Mouse (Mus musculus) heart, embryonic 15.5 days (tissue): ENCODE measurements around the gene Selp. TPM values are rescaled to one million over a fixed set of nuclear protein-coding genes. Genes with fewer than 3 reads are reported as not detected.

ENCODE experiments used
- ATAC-seq: fragments of 200-750 bp; cut with Nextera tagmentation; replicated peaks from 2 replicates; pipeline ENCODE4 v1.8.0; 2017; ENCODE audit warnings: low read depth, moderate TSS enrichment; ENCODE audit not compliant: insufficient number of reproducible peaks, insufficient read depth, low FRiP score
- H3K27ac ChIP-seq: fragments of 300-500 bp; sonication (generic); 2 replicates; pipeline ENCODE4 v1.5.1; 2015; ENCODE audit warnings: mild to moderate bottlenecking, inconsistent platforms
- H3K27me3 ChIP-seq: fragments of 300-500 bp; sonication (generic); 2 replicates; pipeline ENCODE4 v1.6.1; 2015; ENCODE audit warnings: inconsistent platforms
- H3K36me3 ChIP-seq: fragments of 300-500 bp; sonication (generic); 2 replicates; pipeline ENCODE4 v1.6.1; 2015; ENCODE audit warnings: mild to moderate bottlenecking, inconsistent platforms
- H3K4me1 ChIP-seq: fragments of 300-500 bp; sonication (generic); replicated peaks from 2 replicates; pipeline ENCODE4 v1.6.1; 2015; ENCODE audit warnings: inconsistent platforms
- H3K4me2 ChIP-seq: fragments of 300-500 bp; sonication (generic); 2 replicates; pipeline ENCODE4 v1.6.1; 2015; ENCODE audit warnings: inconsistent platforms, mild to moderate bottlenecking, moderate library complexity
- H3K4me3 ChIP-seq: fragments of 300-500 bp; sonication (generic); 2 replicates; pipeline ENCODE4 v1.5.1; 2015; ENCODE audit warnings: mild to moderate bottlenecking, inconsistent platforms
- H3K9ac ChIP-seq: fragments of 300-500 bp; sonication (generic); 2 replicates; pipeline ENCODE4 v1.6.1; 2015; ENCODE audit warnings: mild to moderate bottlenecking, inconsistent platforms
- H3K9me3 ChIP-seq: fragments of 300-500 bp; sonication (generic); replicated peaks from 2 replicates; pipeline ENCODE4 v1.6.1; 2016; ENCODE audit warnings: inconsistent platforms
- WGBS: fragments of 180-500 bp; shearing (Covaris S2); methylation state at CpG from one replicate; pipeline ENCODE4 v1.1.7; 2015; ENCODE audit warnings: mixed read lengths; 5-methylcytosine and 5-hydroxymethylcytosine counted together
- polyA plus RNA-seq: library from polyadenylated mRNA; unstranded; fragments of >200 nt; fragmentation: Nextera tagmentation; extraction: Ambion mirVana; gene quantifications from 2 replicates; pipeline ENCODE4 v1.2.1, GENCODE M21; 2015

Gene Selp
- polyA plus RNA-seq, 1 experiment from 2014 or later: 0.35 TPM

DNA sequence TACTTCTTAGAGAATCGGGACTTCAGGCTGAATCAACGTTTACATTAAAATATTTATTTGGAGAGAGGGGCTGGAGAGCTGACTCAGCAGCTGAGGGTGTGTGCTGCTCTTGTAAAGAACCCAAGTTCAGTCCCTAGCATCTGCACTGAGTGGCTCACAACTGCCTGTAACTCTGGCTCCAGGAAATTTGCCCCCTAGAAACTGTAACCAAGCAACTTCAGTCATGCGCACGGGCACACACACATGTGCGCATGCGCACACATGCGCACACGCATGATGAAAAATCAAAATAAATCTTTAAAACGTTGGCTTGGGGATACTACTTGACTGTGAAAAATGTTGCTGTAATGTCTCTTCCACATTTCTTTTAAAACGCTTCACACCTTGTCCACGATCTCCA is 36.0 kb upstream of the Selp start:
- no peak overlapping the region for H3K4me3 ChIP-seq
- 79% methylated on average over 11 of the region's 11 CpGs for WGBS
- no peak for ATAC-seq

DNA sequence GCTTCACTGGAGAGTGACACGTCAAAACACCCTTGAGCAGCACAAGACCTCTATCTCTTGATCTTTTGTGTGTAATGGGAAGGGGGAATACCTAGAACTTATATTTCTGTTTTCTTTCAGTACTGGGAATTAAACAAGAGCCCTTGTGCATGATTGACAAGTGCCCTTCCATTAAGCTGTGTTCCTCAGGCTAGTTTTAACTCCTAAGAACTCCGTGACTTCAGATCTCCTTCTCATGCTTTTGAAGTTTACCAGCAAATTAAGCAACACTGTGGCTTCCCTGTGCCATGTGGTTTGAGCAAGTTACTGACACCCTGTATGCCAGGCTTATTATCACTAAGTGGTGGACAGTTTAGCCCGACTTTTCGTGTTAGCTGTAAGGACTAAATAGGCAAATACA is 32.0 kb upstream of the Selp start:
- no peak for ATAC-seq
- H3K4me3 ChIP-seq: no peak overlapping the region
- 78% methylated on average over 4 of the region's 4 CpGs for WGBS

More for the DNA sequence above, 36.0 kb upstream of the Selp start:
- Histone ChIP-seq H3K9me3 (no peaks in the 10 kb centered on the region), H3K4me1 (no peaks in the 10 kb centered on the region), H3K36me3 (no peaks in the 10 kb centered on the region), H3K27ac (no peak overlapping the region), H3K27me3 (no peaks in the 10 kb centered on the region), H3K9ac (no peak overlapping the region), H3K4me2 (no peak overlapping the region)

DNA sequence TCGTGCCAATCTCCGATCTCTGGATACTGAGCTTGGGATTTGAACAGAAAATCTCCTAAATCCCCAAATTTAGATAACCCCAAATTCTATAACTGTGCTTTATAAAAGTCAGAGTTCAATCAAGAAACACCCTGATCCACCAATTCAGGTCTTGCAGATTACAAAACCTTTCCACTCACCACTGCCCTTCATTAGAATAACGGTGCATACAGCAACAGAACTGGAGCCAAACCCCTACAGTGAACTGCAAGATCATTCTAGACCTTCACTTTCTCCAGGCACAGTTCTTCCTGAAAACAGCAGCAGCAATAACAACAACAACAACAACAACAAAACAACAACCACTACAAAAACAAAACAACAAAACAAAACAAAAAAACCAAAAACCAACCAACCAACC is 28.3 kb upstream of the Selp start:
- H3K9ac ChIP-seq: no peak overlapping the region
- ATAC-seq: no peak
- H3K4me1 ChIP-seq: no peaks in the 10 kb centered on the region
- H3K36me3 ChIP-seq: no peaks in the 10 kb centered on the region
- no peak overlapping the region for H3K4me2 ChIP-seq
- 78% methylated on average over 3 of the region's 3 CpGs for whole genome bisulfite sequencing
- H3K4me3 ChIP-seq: no peak overlapping the region
- H3K27ac ChIP-seq: no peak overlapping the region
- H3K27me3 ChIP-seq: no peaks in the 10 kb centered on the region
- H3K9me3 ChIP-seq: no peaks in the 10 kb centered on the region

More for the DNA sequence above, 32.0 kb upstream of the Selp start:
- Histone ChIP-seq H3K4me2 (no peak overlapping the region), H3K4me1 (no peaks in the 10 kb centered on the region), H3K9ac (no peak overlapping the region), H3K27me3 (no peaks in the 10 kb centered on the region), H3K27ac (no peak overlapping the region), H3K36me3 (no peaks in the 10 kb centered on the region), H3K9me3 (no peaks in the 10 kb centered on the region)

DNA sequence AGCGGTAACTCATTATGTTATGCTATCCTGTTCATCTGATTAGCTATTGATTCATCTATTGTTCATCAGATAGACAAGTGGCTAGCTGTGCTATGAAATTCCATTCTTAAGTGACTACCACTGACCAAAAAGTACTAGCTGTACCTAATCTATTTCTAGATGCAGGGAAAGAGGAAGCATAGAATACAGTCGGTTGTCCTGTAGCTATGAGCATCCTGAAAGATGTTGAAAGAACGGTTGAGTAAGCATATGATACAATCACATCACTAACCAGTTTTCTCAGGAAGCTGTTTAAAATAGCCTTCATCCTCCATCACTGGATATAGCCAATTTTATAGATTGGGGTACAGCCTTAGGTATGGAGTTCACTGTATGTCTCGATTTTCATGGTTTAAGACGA is 27.2 kb upstream of the Selp start:
- no peak overlapping the region for H3K4me2 ChIP-seq
- ATAC-seq: no peak
- H3K4me1 ChIP-seq: no peaks in the 10 kb centered on the region
- no peaks in the 10 kb centered on the region for H3K36me3 ChIP-seq
- H3K9me3 ChIP-seq: no peaks in the 10 kb centered on the region
- WGBS: 83% methylated on average over 5 of the region's 5 CpGs
- H3K27ac ChIP-seq: no peak overlapping the region
- H3K27me3 ChIP-seq: no peaks in the 10 kb centered on the region
- H3K9ac ChIP-seq: no peak overlapping the region
- no peak overlapping the region for H3K4me3 ChIP-seq

DNA sequence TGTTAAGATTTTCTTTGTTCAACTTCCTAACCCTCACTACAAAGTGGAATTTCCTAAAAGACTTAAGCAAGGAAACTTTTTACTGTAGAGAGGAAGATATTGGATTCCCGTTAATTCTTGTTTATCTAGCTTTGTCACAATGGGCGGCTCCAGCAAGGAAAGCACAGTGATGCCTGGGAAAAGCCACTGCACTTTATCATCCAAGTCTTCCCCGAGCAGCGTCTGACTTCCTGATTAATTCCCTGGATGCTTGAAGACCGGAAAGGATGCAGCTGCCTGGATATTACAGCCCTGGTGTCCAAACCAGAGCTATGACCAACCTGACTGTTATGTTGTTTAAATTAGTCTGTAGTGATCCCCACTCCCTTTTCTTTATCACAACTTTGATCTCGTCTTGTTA is 18.3 kb upstream of the Selp start:
- Histone ChIP-seq H3K9me3 (no peaks in the 10 kb centered on the region), H3K27me3 (no peaks in the 10 kb centered on the region), H3K4me3 (no peak overlapping the region), H3K4me2 (no peak overlapping the region), H3K4me1 (no peaks in the 10 kb centered on the region), H3K27ac (no peak overlapping the region), H3K36me3 (no peaks in the 10 kb centered on the region), H3K9ac (no peak overlapping the region)
- no peak for ATAC-seq
- WGBS: 31% methylated on average over 6 of the region's 6 CpGs

DNA sequence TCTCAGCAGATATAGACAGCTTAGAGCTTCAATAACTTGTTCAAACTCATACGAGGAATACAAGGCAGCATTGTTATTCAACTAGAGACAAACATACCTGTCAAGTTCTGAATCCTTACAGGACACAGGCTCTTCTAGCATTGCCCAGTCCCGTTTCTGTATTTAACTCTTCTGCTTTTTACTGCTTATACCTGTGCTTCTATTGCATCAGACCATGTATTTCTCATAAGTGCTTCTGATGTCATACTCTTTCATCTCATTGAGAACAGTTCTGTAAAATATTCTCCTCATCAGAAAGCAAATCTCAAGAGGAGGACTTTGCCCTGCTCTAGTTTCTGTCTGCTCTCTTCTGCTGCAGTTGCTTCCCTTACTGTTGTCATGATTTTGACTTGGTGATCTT is 17.2 kb upstream of the Selp start:
- Histone ChIP-seq H3K9me3 (no peaks in the 10 kb centered on the region), H3K27ac (no peak overlapping the region), H3K27me3 (no peaks in the 10 kb centered on the region), H3K4me3 (no peak overlapping the region), H3K36me3 (no peaks in the 10 kb centered on the region), H3K4me2 (no peak overlapping the region), H3K4me1 (no peaks in the 10 kb centered on the region), H3K9ac (no peak overlapping the region)
- no peak for ATAC-seq
- WGBS: 70% methylated on average over 2 of the region's 2 CpGs

DNA sequence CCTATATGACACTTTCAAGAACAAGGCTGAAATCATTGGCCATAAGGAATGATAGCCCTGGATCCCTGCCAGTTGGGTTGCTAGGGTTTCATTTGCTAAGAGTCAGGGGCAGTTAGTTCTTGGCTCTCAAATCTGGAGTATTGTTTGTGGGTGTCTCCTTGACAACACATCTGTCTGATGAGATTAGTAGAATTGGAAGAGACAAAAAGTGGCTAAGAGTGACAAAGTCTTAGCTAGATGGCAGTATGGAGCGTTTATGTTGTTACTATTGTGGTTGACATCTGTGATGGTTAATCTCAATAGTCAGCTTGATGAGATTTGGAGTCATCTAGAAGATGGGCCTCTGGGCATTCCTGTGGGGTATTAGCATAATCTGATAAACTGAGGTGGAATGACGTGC is 16.7 kb upstream of the Selp start:
- ATAC-seq: no peak
- Histone ChIP-seq H3K27me3 (no peaks in the 10 kb centered on the region), H3K4me1 (no peaks in the 10 kb centered on the region), H3K4me2 (no peak overlapping the region), H3K27ac (no peak overlapping the region), H3K9ac (no peak overlapping the region), H3K4me3 (no peak overlapping the region), H3K9me3 (no peaks in the 10 kb centered on the region), H3K36me3 (no peaks in the 10 kb centered on the region)
- 66% methylated on average over 2 of the region's 2 CpGs for WGBS

DNA sequence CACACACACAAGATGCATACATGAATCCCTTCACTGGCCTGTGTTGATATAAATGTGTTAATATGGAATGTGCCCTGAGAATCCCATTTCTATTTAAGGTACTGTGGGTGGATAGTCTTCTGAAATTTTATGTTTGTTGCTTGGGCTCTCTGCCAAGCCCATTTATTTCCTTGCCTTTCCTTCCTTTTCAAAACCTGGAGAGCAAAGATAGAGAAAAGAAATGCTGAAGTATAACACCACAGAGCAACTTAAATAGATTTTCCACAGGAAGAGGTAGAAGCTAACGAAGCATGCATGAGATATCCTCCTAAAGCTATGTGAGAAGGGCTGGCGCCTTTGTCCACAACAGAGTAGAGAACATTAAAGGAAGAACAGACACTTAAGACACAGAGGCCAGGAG is 5.3 kb upstream of the Selp start:
- Histone ChIP-seq H3K4me1 (no peaks in the 10 kb centered on the region), H3K27me3 (no peaks in the 10 kb centered on the region), H3K9ac (no peak overlapping the region), H3K4me2 (no peak overlapping the region), H3K4me3 (no peak overlapping the region), H3K27ac (no peak overlapping the region), H3K9me3 (no peaks in the 10 kb centered on the region), H3K36me3 (no peaks in the 10 kb centered on the region)
- ATAC-seq: no peak
- WGBS: 61% methylated on average over 2 of the region's 2 CpGs

DNA sequence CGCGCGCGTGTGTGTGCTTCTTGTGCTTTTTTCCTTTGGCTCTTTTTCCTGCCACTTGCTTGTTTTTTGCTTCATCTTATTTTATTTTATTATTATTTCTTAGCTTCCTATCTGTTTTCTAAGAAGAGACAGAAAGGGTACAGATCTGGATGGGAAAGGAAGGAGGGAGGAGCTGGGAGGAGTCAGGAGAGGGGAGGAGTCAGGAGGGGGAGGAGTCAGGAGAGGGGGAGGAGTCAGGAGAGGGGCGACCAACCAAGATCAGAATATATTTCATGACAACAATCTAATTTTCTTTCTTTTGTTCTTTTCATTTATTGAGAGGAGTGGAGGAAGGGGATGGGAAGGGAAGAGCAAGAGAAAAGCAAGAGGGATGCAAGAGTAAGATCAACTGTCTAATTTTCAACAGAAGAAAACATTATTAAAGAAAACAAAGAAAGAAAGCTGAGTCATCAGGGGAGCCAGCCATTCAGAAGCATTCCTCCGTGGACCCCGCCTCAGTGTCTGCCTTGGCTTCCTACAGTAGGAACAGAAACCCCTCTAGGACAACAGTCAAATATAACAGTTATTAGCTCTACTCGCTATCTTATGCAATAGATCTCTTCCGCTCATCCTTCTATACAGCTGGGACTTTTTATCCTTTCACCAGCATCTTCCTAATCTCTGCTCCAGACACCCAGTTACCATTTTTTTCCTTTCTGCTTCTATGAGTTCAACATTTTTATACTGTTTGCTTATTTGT is 4.3 kb upstream of the Selp start:
- Histone ChIP-seq H3K4me3 (no peak overlapping the region), H3K4me2 (no peak overlapping the region), H3K27ac (no peak overlapping the region), H3K9me3 (no peaks in the 10 kb centered on the region), H3K9ac (no peak overlapping the region), H3K4me1 (no peaks in the 10 kb centered on the region), H3K36me3 (no peaks in the 10 kb centered on the region), H3K27me3 (no peaks in the 10 kb centered on the region)
- WGBS: 94% methylated on average over 9 of the region's 9 CpGs
- no peak for ATAC-seq

DNA sequence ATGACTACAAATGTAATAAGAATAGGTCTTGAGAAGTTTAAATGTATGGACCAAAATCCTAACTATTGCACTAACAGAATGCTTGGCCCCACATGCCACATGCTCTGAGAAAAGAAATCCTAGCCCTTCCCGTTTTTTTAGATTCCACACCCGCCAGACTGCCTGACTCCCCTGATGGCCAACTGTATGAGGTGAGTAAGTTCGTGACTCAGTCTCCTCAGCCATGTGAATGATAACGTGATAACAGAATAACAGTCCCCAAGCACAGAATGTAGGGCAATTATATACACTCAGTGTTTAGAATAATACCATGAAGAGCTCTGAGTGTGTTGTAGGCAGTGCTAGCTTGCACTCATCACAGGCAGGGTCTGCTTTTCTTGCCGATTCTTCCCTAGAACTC is 784 bp upstream of the Selp start:
- 70% methylated on average over 5 of the region's 5 CpGs for WGBS
- no peak for ATAC-seq
- Histone ChIP-seq H3K4me2 (no peak overlapping the region), H3K36me3 (no peaks in the 10 kb centered on the region), H3K4me1 (no peaks in the 10 kb centered on the region), H3K27ac (no peak overlapping the region), H3K4me3 (no peak overlapping the region), H3K9ac (no peak overlapping the region), H3K9me3 (no peaks in the 10 kb centered on the region), H3K27me3 (no peaks in the 10 kb centered on the region)

DNA sequence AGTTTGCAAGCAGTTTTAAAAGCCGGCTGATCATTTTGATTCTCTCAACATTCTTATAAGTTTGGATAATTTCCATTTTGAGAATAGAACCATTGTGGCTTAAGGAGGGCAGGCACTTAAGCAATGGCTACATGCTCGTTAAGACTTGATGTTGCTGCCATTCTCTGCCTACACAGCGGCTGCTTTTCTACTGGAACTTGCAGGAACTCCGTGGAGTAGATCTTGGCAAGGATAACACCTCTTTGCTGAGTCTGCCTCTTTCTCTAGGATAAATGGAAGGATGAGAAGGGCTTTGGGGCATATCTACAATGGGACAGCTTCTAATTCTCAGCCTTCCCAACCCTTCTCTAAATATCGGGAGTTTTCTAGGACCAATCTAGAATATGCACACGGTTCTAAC is 583 bp downstream of the Selp start:
- Histone ChIP-seq H3K27ac (no peak overlapping the region), H3K27me3 (no peaks in the 10 kb centered on the region), H3K9ac (no peak overlapping the region), H3K36me3 (no peaks in the 10 kb centered on the region), H3K4me2 (no peak overlapping the region), H3K4me1 (no peaks in the 10 kb centered on the region), H3K4me3 (no peak overlapping the region), H3K9me3 (no peaks in the 10 kb centered on the region)
- no peak for ATAC-seq
- WGBS: 74% methylated on average over 6 of the region's 6 CpGs

DNA sequence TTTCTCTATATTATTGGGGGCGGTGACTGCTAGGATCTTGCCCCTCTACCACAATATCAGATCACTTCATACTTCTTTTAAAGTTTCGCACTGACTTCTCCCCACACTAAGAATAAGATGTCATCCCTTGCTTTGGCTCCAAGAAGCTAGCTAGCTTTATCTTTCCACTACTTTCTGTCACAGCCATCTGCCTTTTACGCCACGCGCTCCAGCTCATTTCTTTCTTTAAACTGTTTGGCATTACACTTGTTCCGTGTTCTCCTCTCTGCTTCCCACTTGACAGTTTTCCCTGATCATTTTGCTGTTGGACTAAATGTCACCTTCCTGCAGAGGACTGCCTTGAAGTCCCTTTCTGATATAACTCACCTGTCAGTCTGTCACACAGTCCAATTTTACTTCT is 2.8 kb downstream of the Selp start:
- no peak overlapping the region for H3K4me3 ChIP-seq
- no peak overlapping the region for H3K27ac ChIP-seq
- no peaks in the 10 kb centered on the region for H3K4me1 ChIP-seq
- H3K36me3 ChIP-seq: no peaks in the 10 kb centered on the region
- no peaks in the 10 kb centered on the region for H3K9me3 ChIP-seq
- no peaks in the 10 kb centered on the region for H3K27me3 ChIP-seq
- ATAC-seq: no peak
- H3K9ac ChIP-seq: no peak overlapping the region
- 84% methylated on average over 6 of the region's 6 CpGs for WGBS
- no peak overlapping the region for H3K4me2 ChIP-seq
